Mouse (Mus musculus) brain, embryonic 14.5 days (tissue): Measurements from ENCODE around the gene Aldh3b2.

Experiments
- CTCF ChIP-seq: fragments of 200-500 bp; IDR thresholded peaks from 2 replicates; pipeline ENCODE4 v1.5.1; 2012; ENCODE audit warnings: inconsistent platforms, mild to moderate bottlenecking, moderate library complexity, borderline replicate concordance; ENCODE audit not compliant: insufficient read depth, insufficient read length; ENCODE audit errors: extremely low read depth
- POLR2A ChIP-seq: fragments of 200-500 bp; IDR thresholded peaks from 2 replicates; pipeline ENCODE4 v1.6.1; 2012; ENCODE audit warnings: mild to moderate bottlenecking, inconsistent platforms, borderline replicate concordance; ENCODE audit not compliant: poor library complexity, insufficient read depth, insufficient read length, severe bottlenecking; ENCODE audit errors: extremely low read depth

GRCm38 (mm10) chr19:3945872-3946564, 26.1 kb upstream of the Aldh3b2 start:
- TF ChIP-seq CTCF = no peak
- TF ChIP-seq POLR2A = no peak
